Mouse (Mus musculus) heart, postnatal 0 days (tissue): Measurements from ENCODE around the gene Pck2. TPM values are rescaled to one million over a fixed set of nuclear protein-coding genes. Genes with fewer than 3 reads are reported as not detected.

Source experiments
- ATAC-seq: fragments of 200-750 bp; cut with Nextera tagmentation; 2 replicates; pipeline ENCODE4 v1.8.0; 2017; ENCODE audit warnings: low read depth, moderate number of reproducible peaks, moderate library complexity; ENCODE audit not compliant: insufficient read depth
- DNase-seq: peaks from one replicate; pipeline ENCODE4 v3.0.0-alpha.2; 2016; ENCODE audit warnings: low spot score
- H3K27ac ChIP-seq: fragments of 300-500 bp; sonication (generic); 2 replicates; pipeline ENCODE4 v1.5.1; 2014; ENCODE audit warnings: low read depth, mild to moderate bottlenecking
- H3K27me3 ChIP-seq: fragments of 300-500 bp; sonication (generic); 2 replicates; pipeline ENCODE4 v1.6.1; 2014; ENCODE audit warnings: low read length, mixed read lengths; ENCODE audit not compliant: control insufficient read depth, insufficient read depth
- H3K36me3 ChIP-seq: fragments of 300-500 bp; sonication (generic); replicated peaks from 2 replicates; pipeline ENCODE4 v1.6.1; 2014; ENCODE audit warnings: low read length, mixed read lengths; ENCODE audit not compliant: control insufficient read depth, insufficient read depth
- H3K4me1 ChIP-seq: fragments of 300-500 bp; sonication (generic); 2 replicates; pipeline ENCODE4 v1.6.1; 2014; ENCODE audit warnings: antibody characterized with exemption; ENCODE audit not compliant: control insufficient read depth, insufficient read depth
- H3K4me2 ChIP-seq: fragments of 300-500 bp; sonication (generic); 2 replicates; pipeline ENCODE4 v1.6.1; 2014; ENCODE audit warnings: low read depth, mild to moderate bottlenecking, low read length, moderate library complexity
- H3K4me3 ChIP-seq: fragments of 300-500 bp; sonication (generic); 2 replicates; pipeline ENCODE4 v1.5.1; 2014; ENCODE audit warnings: low read depth, low read length
- H3K9ac ChIP-seq: fragments of 300-500 bp; sonication (generic); replicated peaks from 2 replicates; pipeline ENCODE4 v1.6.1; 2014; ENCODE audit warnings: low read depth, low read length, mixed read lengths
- H3K9me3 ChIP-seq: fragments of 300-500 bp; sonication (generic); replicated peaks from 2 replicates; pipeline ENCODE4 v1.6.1; 2016; ENCODE audit warnings: low read length; ENCODE audit not compliant: control insufficient read depth
- CTCF ChIP-seq: IDR thresholded peaks from 2 replicates; pipeline ENCODE4 v1.5.1; 2016; ENCODE audit warnings: antibody characterized with exemption, control low read depth, low read depth
- EP300 ChIP-seq: IDR thresholded peaks from 2 replicates; pipeline ENCODE4 v1.6.1; 2016; ENCODE audit warnings: antibody characterized with exemption, low read depth
- WGBS: fragments of 180-500 bp; shearing (Covaris S2); extraction: QIAGEN DNeasy Blood & Tissue Kit; methylation state at CpG from one replicate; pipeline ENCODE4 v1.1.7; 2014; 5-methylcytosine and 5-hydroxymethylcytosine counted together
- polyA plus RNA-seq: library from polyadenylated mRNA; unstranded; fragments of >200 nt; fragmentation: Nextera tagmentation; extraction: Ambion mirVana; gene quantifications from 2 replicates; pipeline ENCODE4 v1.2.1, GENCODE M21; 2015
- total RNA-seq: library from RNA; depleted of rRNA; stranded (reverse); fragments of >200 nt; gene quantifications from 2 replicates; pipeline ENCODE4 v1.2.3, GENCODE M21; 2014; ENCODE audit warnings: low replicate concordance

The Pck2 gene
- total and polyA plus RNA-seq, 2 experiments from 2014 or later: 22.6 to 85.2 TPM

DNA sequence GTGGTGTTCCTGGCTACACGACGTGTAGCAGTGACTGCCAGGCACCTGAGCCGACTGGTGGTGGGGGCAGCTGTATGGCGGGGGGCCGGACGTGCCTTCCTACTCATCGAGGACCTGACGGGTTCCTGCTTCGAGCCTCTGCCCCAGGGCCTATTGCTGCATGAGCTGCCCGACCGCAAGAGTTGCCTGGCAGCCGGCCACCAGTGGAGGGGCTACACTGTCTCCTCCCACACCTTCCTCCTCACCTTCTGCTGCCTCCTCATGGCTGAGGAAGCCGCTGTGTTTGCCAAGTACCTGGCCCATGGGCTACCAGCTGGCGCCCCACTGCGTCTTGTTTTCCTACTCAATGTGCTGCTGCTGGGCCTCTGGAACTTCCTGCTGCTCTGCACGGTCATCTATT is 36.3 kb downstream of the Pck2 start:
- Histone ChIP-seq H3K27ac (peak overlapping the region; percentile 94), H3K4me3 (peak overlapping the region; percentile 43; the same call in 1 of the 2 replicates), H3K27me3 (no peaks in the 10 kb centered on the region), H3K9ac (peak overlapping the region; percentile 61; the same call in 1 of the 2 replicates), H3K4me1 (peaks cover 20% of the 10 kb centered on the region; the same call in 1 of the 2 replicates), H3K36me3 (peaks cover 18% of the 10 kb centered on the region), H3K4me2 (peak overlapping the region; percentile 56), H3K9me3 (no peaks in the 10 kb centered on the region)
- 52% methylated on average over 16 of the region's 16 CpGs for WGBS
- TF ChIP-seq CTCF (no peak), EP300 (no peak)
- ATAC-seq (no peak), DNase-seq (no peak)

DNA sequence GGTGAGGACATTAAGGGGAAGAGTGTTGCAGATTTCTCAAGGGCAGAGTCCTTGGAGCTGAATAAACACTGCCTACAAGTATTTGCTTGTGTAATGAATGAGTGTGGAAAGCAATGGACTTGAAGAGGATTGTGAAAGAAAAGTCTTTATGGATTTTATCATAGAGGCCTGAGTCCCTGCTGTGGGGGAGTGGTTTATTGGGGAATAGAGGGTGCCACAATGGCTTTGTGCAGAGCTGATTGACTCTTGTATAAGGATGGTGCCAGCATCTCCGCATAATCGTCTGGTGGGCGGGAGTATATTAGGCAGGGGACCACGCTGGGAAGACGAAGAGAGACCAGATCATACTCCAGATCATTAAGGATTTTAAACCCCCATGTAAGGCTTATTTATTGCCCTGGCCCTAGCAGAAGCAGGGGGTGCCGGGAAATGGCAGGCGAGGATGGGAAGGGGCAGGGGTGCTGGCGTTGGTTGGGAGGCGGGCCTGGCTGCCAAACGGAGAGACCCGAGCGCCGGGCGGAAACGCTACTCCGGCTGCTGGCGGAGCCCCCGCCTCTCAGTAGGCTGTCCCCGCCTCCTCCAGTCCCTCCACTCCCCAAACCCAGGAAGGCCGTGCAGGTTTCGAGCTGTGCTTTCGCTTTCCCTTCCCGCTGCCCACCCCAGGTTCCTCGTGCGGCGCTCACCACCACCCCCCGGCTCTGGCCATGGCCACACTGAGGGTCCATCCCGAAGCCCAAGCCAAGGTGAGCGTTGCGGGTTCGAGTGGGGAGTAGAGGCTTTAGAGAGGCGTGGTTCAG is 38.0 kb downstream of the Pck2 start, which contains the start of gene Psme1:
Gene Psme1 (plus strand): TSS at position 253 of the 797 bp plus-strand sequence.
- peak; percentile 94 for DNase-seq
- Histone ChIP-seq H3K36me3 (peaks cover 27% of the 10 kb centered on the region), H3K4me2 (peak within 1 kb of the TSS; percentile 82), H3K4me1 (peaks cover 20% of the 10 kb centered on the region; the same call in 1 of the 2 replicates), H3K27ac (peak within 1 kb of the TSS; percentile 90), H3K9me3 (no peaks in the 10 kb centered on the region), H3K27me3 (no peaks in the 10 kb centered on the region), H3K4me3 (peak within 1 kb of the TSS; percentile 81), H3K9ac (peak within 1 kb of the TSS; percentile 81)
- under 1% methylated on average over 24 of the region's 32 CpGs for WGBS
- peak; percentile 74 for ATAC-seq
- TF ChIP-seq EP300: no peak
- TF ChIP-seq CTCF: no peak

DNA sequence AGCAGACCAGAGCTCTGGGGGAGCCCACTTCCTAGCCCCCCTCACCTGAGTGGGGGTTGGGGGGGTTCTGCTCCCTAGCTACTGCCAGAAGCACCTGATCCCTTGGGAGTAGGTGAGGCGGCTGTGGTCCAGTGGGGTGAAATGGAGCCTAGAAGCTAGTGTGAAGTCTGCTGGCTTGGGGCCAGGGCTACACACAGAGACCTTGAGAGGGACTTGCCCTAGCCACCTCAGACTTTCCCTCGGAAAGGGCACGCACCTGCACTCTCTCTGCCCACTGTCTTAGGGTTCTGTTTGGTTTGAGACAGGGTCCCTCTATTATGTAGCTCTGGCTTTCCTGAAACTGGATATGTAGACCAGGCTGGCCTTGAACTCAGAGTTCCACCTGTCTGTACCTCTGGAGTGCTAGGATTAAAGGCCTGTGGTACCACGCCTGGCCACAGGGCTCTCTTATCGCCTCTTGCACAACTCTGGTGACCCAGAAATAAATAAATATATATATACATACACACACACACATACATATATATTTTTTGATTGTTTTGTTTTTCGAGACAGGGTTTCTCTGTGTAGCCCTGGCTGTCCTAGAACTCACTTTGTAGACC is 38.7 kb downstream of the Pck2 start:
- H3K4me1 ChIP-seq: peaks cover 20% of the 10 kb centered on the region; the same call in 1 of the 2 replicates
- peaks cover 27% of the 10 kb centered on the region for H3K36me3 ChIP-seq
- H3K4me3 ChIP-seq: peak overlapping the region; percentile 81
- DNase-seq: peak; percentile 19
- H3K9ac ChIP-seq: peak overlapping the region; percentile 81
- peak; percentile 18 for ATAC-seq
- no peaks in the 10 kb centered on the region for H3K27me3 ChIP-seq
- 23% methylated on average over 6 of the region's 6 CpGs for WGBS
- no peak for TF ChIP-seq CTCF
- TF ChIP-seq EP300: no peak
- peak overlapping the region; percentile 82 for H3K4me2 ChIP-seq
- H3K27ac ChIP-seq: peak overlapping the region; percentile 90
- no peaks in the 10 kb centered on the region for H3K9me3 ChIP-seq

DNA sequence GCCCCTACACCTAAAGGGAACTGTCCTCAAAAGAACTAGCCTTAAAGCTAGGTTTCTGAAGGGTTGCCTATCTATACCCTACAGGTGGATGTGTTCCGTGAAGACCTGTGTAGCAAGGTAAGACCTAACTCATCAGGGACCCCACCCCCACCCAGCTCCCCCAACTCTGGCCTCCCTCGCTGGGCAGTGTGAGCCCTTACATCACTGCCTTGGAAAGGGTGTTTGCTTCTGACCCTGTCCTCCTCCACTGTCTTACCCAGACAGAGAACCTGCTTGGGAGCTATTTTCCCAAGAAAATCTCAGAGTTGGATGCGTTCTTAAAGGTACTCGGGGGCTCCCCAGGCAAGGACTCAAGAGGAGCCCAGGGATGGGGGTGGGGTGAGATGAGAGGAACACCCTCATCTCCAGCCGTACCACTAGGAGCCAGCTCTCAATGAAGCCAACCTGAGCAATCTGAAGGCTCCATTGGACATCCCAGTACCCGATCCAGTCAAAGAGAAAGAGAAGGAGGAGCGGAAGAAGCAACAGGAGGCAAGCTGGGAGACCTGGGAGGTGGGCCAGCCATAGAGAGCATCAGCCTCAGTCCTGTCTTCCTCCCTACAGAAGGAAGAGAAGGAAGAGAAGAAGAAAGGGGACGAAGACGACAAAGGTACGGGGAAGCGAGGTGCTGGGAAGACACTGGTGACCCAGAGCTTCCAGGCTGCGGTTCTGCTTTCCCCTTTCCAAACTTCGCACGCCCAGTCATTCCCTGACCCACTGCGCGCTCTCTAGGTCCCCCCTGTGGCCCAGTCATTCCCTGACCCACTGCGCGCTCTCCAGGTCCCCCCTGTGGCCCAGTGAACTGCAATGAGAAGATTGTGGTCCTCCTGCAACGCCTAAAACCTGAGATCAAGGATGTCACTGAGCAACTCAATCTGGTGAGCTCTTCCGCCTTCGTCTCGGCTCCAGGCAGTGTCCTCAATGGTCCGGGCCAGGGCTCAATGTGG is 39.7 kb downstream of the Pck2 start:
- Histone ChIP-seq H3K4me2 (no peak overlapping the region), H3K9me3 (no peaks in the 10 kb centered on the region), H3K9ac (no peak overlapping the region), H3K36me3 (peaks cover 27% of the 10 kb centered on the region), H3K4me3 (no peak overlapping the region), H3K27me3 (no peaks in the 10 kb centered on the region), H3K27ac (no peak overlapping the region), H3K4me1 (peaks cover 14% of the 10 kb centered on the region; the same call in 1 of the 2 replicates)
- ATAC-seq (no peak), DNase-seq (no peak)
- TF ChIP-seq EP300 (no peak), CTCF (no peak)
- WGBS: 85% methylated on average over 23 of the region's 23 CpGs

DNA sequence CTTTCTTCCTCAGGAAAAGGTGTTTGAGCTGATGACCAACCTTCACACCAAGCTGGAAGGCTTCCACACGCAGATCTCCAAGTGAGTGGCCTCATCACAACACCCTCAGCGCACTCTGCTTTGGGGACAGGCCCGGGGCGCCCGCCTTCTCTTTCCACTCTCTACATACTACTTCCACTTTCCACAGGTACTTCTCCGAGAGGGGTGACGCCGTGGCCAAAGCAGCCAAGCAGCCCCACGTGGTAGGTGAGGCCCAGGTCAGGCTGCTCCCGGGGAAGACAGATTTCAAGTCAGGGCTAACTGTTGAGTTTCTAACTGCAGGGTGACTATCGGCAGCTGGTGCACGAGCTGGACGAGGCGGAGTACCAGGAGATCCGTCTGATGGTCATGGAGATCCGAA is 40.7 kb downstream of the Pck2 start:
- no peak for TF ChIP-seq EP300
- TF ChIP-seq CTCF: no peak
- WGBS: 93% methylated on average over 16 of the region's 16 CpGs

More for the DNA sequence above, 40.7 kb downstream of the Pck2 start:
- H3K4me2 ChIP-seq: no peak overlapping the region
- H3K4me3 ChIP-seq: no peak overlapping the region
- no peak for ATAC-seq
- H3K36me3 ChIP-seq: peaks cover 27% of the 10 kb centered on the region
- H3K27ac ChIP-seq: no peak overlapping the region
- H3K4me1 ChIP-seq: peaks cover 16% of the 10 kb centered on the region; the same call in 1 of the 2 replicates
- H3K9me3 ChIP-seq: no peaks in the 10 kb centered on the region
- DNase-seq: no peak
- no peaks in the 10 kb centered on the region for H3K27me3 ChIP-seq
- no peak overlapping the region for H3K9ac ChIP-seq
